Mouse (Mus musculus) midbrain, postnatal 0 days (tissue): ENCODE measurements at regions not wholly inside any gene's neighbourhood (a gene's known extent, or its start where the extent isn't known, plus 50 kb on each side); places are given as distances from the start of the nearest gene placed in this dataset.

Source experiments
- ATAC-seq: fragments of 200-750 bp; cut with Nextera tagmentation; 2 replicates; pipeline ENCODE4 v1.8.0; 2017; ENCODE audit warnings: moderate number of reproducible peaks, mild to moderate bottlenecking, moderate TSS enrichment, moderate library complexity; ENCODE audit not compliant: low FRiP score
- DNase-seq: peaks from one replicate; pipeline ENCODE4 v3.0.0-alpha.2; 2015; ENCODE audit warnings: low spot score
- H3K27ac ChIP-seq: fragments of 300-500 bp; sonication (generic); 2 replicates; pipeline ENCODE4 v1.5.1; 2014; ENCODE audit warnings: low read depth, mild to moderate bottlenecking, low read length, mixed read lengths
- H3K27me3 ChIP-seq: fragments of 300-500 bp; sonication (generic); 2 replicates; pipeline ENCODE4 v1.6.1; 2014; ENCODE audit warnings: low read length, control low read depth, mixed read lengths; ENCODE audit not compliant: insufficient read depth
- H3K36me3 ChIP-seq: fragments of 300-500 bp; sonication (generic); 2 replicates; pipeline ENCODE4 v1.6.1; 2014; ENCODE audit warnings: low read length, control low read depth, mixed read lengths; ENCODE audit not compliant: insufficient read depth
- H3K4me1 ChIP-seq: fragments of 300-500 bp; sonication (generic); 2 replicates; pipeline ENCODE4 v1.6.1; 2014; ENCODE audit warnings: mild to moderate bottlenecking, control low read depth, antibody characterized with exemption, low read length, mixed read lengths; ENCODE audit not compliant: insufficient read depth
- H3K4me2 ChIP-seq: fragments of 300-500 bp; sonication (generic); 2 replicates; pipeline ENCODE4 v1.6.1; 2014; ENCODE audit warnings: low read depth, mild to moderate bottlenecking, low read length, mixed read lengths; ENCODE audit not compliant: poor library complexity, severe bottlenecking
- H3K4me3 ChIP-seq: fragments of 300-500 bp; sonication (generic); 2 replicates; pipeline ENCODE4 v1.5.1; 2014; ENCODE audit warnings: low read depth, mild to moderate bottlenecking, low read length, moderate library complexity
- H3K9ac ChIP-seq: fragments of 300-500 bp; sonication (generic); replicated peaks from 2 replicates; pipeline ENCODE4 v1.6.1; 2014; ENCODE audit warnings: mild to moderate bottlenecking, low read length, moderate library complexity, mixed read lengths; ENCODE audit not compliant: poor library complexity, severe bottlenecking
- H3K9me3 ChIP-seq: fragments of 300-500 bp; sonication (generic); 2 replicates; pipeline ENCODE4 v1.6.1; 2016; ENCODE audit warnings: low read length, control low read depth
- CTCF ChIP-seq: IDR thresholded peaks from 2 replicates; pipeline ENCODE4 v1.5.1; 2016; ENCODE audit warnings: antibody characterized with exemption, mild to moderate bottlenecking
- WGBS: fragments of 180-500 bp; shearing (Covaris S2); extraction: QIAGEN DNeasy Blood & Tissue Kit; methylation state at CpG from one replicate; pipeline ENCODE4 v1.1.7; 2014; 5-methylcytosine and 5-hydroxymethylcytosine counted together

DNA sequence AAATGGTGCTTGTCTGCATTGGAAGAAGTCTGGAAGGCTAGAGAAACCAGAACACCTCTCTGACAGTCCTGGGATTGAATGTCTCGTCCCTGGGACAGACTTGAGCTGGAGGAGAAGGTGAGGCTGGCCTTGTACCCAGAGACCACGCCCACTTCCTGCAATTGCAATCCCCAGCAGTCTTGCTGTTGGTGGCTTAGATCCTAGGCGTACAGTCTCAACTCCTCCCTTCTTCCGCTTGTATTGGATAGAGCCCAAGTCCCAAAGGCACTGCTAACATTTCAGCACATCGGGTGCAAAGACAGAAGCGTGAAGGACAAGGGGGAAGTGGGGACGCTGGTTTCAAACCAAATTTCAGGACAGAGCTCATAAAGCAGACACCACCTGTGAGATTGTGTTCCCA is 94.1 kb upstream of the Atxn1 start:
- Histone ChIP-seq H3K36me3 (no peaks in the 10 kb centered on the region), H3K4me3 (no peak overlapping the region), H3K9ac (no peak overlapping the region), H3K4me1 (no peaks in the 10 kb centered on the region), H3K4me2 (no peak overlapping the region), H3K27ac (no peak overlapping the region), H3K9me3 (no peaks in the 10 kb centered on the region), H3K27me3 (no peaks in the 10 kb centered on the region)
- ATAC-seq = no peak
- 73% methylated on average over 7 of the region's 7 CpGs for WGBS
- DNase-seq = no peak
- TF ChIP-seq CTCF = no peak

DNA sequence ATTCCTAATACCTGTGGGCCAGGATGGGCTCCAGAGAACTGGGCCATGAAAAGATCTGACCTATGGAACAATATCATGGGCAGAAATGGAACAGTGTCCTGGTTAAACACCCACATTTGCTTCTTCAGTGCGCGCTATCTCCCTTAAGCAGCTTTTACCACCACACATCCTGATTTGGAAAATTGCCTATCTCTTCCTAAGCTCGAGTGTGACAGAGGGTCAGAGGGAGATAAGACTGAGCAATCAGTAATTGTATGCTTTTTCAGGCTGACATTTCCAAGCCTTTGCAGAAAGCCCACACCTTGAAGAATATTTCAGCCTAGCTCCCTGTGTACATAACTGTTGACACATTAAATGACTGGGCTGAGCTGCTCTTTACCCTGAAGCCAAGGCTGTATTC is 93.5 kb upstream of the Atxn1 start:
- no peak overlapping the region for H3K27ac ChIP-seq
- DNase-seq (no peak), ATAC-seq (no peak)
- no peak overlapping the region for H3K4me2 ChIP-seq
- H3K36me3 ChIP-seq = no peaks in the 10 kb centered on the region
- WGBS = 80% methylated on average over 3 of the region's 3 CpGs
- H3K9ac ChIP-seq = no peak overlapping the region
- TF ChIP-seq CTCF = no peak
- no peaks in the 10 kb centered on the region for H3K9me3 ChIP-seq
- no peak overlapping the region for H3K4me3 ChIP-seq
- no peaks in the 10 kb centered on the region for H3K27me3 ChIP-seq
- no peaks in the 10 kb centered on the region for H3K4me1 ChIP-seq

DNA sequence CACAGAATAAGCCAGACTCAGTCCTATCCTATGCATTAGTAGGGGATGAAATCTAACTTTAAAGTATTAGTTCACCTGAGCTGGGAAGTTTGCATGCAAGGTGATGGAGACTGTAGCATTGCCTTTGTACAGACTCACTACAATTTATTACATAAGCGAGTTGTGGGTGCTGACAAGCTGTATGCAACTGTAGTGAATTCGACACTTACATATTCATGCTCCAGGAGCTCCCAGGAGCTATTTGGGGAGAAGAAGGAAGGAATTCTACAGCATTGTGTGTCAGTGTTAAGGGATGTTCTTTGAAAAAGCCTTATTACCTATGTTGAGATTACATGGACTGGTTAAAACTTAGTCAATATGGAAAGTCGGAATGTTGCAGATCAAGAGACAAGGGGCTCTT is 90.6 kb upstream of the Atxn1 start:
- H3K27ac ChIP-seq = no peak overlapping the region
- no peak for ATAC-seq
- no peaks in the 10 kb centered on the region for H3K4me1 ChIP-seq
- H3K4me2 ChIP-seq = no peak overlapping the region
- 91% methylated on average over 3 of the region's 3 CpGs for WGBS
- no peaks in the 10 kb centered on the region for H3K9me3 ChIP-seq
- no peaks in the 10 kb centered on the region for H3K36me3 ChIP-seq
- H3K4me3 ChIP-seq = no peak overlapping the region
- no peak for DNase-seq
- H3K27me3 ChIP-seq = no peaks in the 10 kb centered on the region
- no peak for TF ChIP-seq CTCF
- no peak overlapping the region for H3K9ac ChIP-seq

DNA sequence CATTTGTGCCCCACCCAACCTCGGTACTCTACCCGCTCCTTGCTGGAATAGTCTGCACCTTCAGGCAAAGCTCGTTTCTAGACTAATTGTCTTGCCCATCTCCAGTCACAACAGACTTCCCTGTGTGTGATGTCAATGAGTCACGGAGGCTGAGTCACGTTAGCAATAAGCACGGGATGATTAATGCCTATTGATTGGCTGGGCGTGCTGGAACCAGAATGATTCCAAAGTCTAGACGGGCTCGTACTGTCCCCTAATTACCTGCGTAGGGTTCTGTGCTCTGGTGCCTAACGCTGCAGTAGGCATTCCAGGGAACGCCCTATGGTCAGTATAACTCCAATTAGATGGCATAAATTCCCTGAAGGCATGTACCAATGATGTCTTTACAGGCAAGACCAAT is 78.8 kb upstream of the Atxn1 start:
- no peak for DNase-seq
- Histone ChIP-seq H3K27ac (no peak overlapping the region), H3K27me3 (no peaks in the 10 kb centered on the region), H3K36me3 (no peaks in the 10 kb centered on the region), H3K4me1 (peaks cover 4% of the 10 kb centered on the region; the same call in 1 of the 2 replicates), H3K4me3 (no peak overlapping the region), H3K9me3 (no peaks in the 10 kb centered on the region), H3K9ac (no peak overlapping the region), H3K4me2 (no peak overlapping the region)
- TF ChIP-seq CTCF = no peak
- no peak for ATAC-seq
- 65% methylated on average over 12 of the region's 12 CpGs for WGBS

DNA sequence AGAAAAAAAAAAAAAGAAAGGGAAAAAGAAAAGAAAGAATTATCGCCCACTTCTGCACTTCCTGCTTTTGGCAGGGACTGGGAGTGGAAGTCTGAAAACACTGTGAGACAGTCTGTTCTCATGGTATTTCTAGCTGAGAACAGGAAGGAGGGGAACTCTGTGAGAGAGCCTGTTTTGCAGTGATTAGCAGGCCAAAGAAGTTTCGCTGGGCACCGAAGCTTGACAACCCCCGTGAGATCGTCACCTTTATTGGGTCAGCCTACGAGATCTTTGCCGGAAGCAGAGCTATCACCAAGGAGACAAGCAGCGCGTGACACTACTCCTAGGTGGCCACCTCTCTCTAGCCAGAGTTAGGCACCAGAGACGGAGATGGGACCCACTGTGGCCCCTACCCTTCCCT is 78.2 kb upstream of the Atxn1 start:
- Histone ChIP-seq H3K9me3 (no peaks in the 10 kb centered on the region), H3K36me3 (no peaks in the 10 kb centered on the region), H3K4me2 (no peak overlapping the region), H3K9ac (no peak overlapping the region), H3K4me3 (no peak overlapping the region), H3K27ac (no peak overlapping the region), H3K27me3 (no peaks in the 10 kb centered on the region), H3K4me1 (peaks cover 5% of the 10 kb centered on the region; the same call in 1 of the 2 replicates)
- 35% methylated on average over 10 of the region's 10 CpGs for WGBS
- DNase-seq = no peak
- ATAC-seq = no peak
- TF ChIP-seq CTCF = no peak

DNA sequence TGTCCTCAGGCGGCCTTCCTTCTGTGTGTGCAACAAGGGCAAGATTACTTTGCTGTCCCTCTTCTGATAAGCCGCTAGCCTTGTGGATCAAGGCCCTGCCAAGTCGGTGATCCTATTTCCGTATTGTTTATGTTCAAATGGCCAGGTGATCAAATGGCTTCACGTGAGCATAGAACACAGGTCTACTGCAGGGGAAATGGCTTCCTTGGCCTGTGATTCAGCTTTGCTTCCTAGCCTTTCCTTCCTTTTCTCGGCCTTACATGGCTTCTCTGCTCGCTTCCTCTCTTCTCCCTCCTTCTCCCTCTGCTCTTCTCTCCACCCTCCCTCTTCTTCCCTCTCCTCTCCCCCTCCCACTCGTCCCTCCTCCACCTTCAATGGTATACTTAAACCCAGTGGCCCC is 77.4 kb upstream of the Atxn1 start:
- Histone ChIP-seq H3K4me2 (no peak overlapping the region), H3K9ac (no peak overlapping the region), H3K27ac (no peak overlapping the region), H3K4me3 (no peak overlapping the region), H3K4me1 (peaks cover 5% of the 10 kb centered on the region; the same call in 1 of the 2 replicates), H3K27me3 (no peaks in the 10 kb centered on the region), H3K36me3 (no peaks in the 10 kb centered on the region), H3K9me3 (no peaks in the 10 kb centered on the region)
- DNase-seq (no peak), ATAC-seq (no peak)
- no peak for TF ChIP-seq CTCF
- 80% methylated on average over 8 of the region's 8 CpGs for WGBS
